8 mouse cellular contexts compared by ENCODE assay signal in genomic region chr9:56949767-56950166, GRCm38 (mm10). TPM values are rescaled to one million over a fixed set of nuclear protein-coding genes. Genes with fewer than 3 reads are reported as not detected.
DNase-seq lines count a peak whose midpoint lies in the region; ATAC-seq and TF ChIP-seq lines count a peak whose summit lies in the region.

No protein-coding gene starts in this region.

- TF ChIP-seq EP300 in lung, postnatal 0 days (IDR thresholded peaks at IDR 0.05) = no peak

- TF ChIP-seq CTCF in lung, postnatal 0 days (IDR thresholded peaks at IDR 0.05) = no peak

- no peaks in the 10 kb centered on the region for H3K9me3 ChIP-seq in kidney, embryonic 15.5 days (replicated peaks)
- no peaks in the 10 kb centered on the region for H3K9me3 ChIP-seq in lung, postnatal 0 days (ENCODE audit: low read length)

- no peak for ATAC-seq in kidney, embryonic 15.5 days (replicated peaks; ENCODE audit: low FRiP score)
- ATAC-seq in lung, postnatal 0 days = no peak

- no peak for DNase-seq in kidney, postnatal 25 days
- peak; percentile 24 for DNase-seq in T-cell, adult 2 months (ENCODE audit: low spot score)
- peak; percentile 7 for DNase-seq in heart, postnatal 4 days
- no peak for DNase-seq in lung, postnatal 0 days (ENCODE audit: low spot score)
- DNase-seq in gastrocnemius, postnatal 4 days (ENCODE audit: low spot score in 2 of 2) = no peak
- no peak for DNase-seq in c-Kit-positive CD71-positive TER-119-positive erythroid progenitor cells, embryonic 14.5 days (ENCODE audit: low spot score)
- DNase-seq in gastrocnemius, adult 18-20 months (ENCODE audit: low spot score) = no peak

- no peaks in the 10 kb centered on the region for H3K27me3 ChIP-seq in kidney, embryonic 15.5 days
- H3K27me3 ChIP-seq in lung, postnatal 0 days (replicated peaks; ENCODE audit: insufficient read depth, low read length) = no peaks in the 10 kb centered on the region

- H3K9ac ChIP-seq in kidney, embryonic 15.5 days = peak overlapping the region; percentile 82; the same call in 1 of the 2 replicates
- H3K9ac ChIP-seq in lung, postnatal 0 days (replicated peaks; ENCODE audit: low read depth) = no peak overlapping the region

- H3K4me2 ChIP-seq in kidney, embryonic 15.5 days = peak overlapping the region; percentile 84
- H3K4me2 ChIP-seq in lung, postnatal 0 days (replicated peaks; ENCODE audit: low read depth, low read length) = peak overlapping the region; percentile 49

- H3K27ac ChIP-seq in kidney, embryonic 15.5 days = 0 out of 2 replicates have a peak overlapping the region, but pooled peaks have one; percentile 41
- no peak overlapping the region for H3K27ac ChIP-seq in lung, postnatal 0 days (ENCODE audit: low read length)

- peaks cover 16% of the 10 kb centered on the region for H3K4me1 ChIP-seq in kidney, embryonic 15.5 days
- peaks cover 3% of the 10 kb centered on the region for H3K4me1 ChIP-seq in lung, postnatal 0 days (ENCODE audit: insufficient read depth, low read depth, low read length)

- 21% methylated on average over 13 of the region's 13 CpGs for WGBS in kidney, embryonic 15.5 days
- 15% methylated on average over 13 of the region's 13 CpGs for WGBS in lung, postnatal 0 days

- peak overlapping the region; percentile 73 for H3K4me3 ChIP-seq in kidney, embryonic 15.5 days (replicated peaks)
- no peak overlapping the region; the same call in 1 of the 2 replicates for H3K4me3 ChIP-seq in lung, postnatal 0 days (ENCODE audit: low read depth, low read length)

- H3K36me3 ChIP-seq in kidney, embryonic 15.5 days = no peaks in the 10 kb centered on the region
- no peaks in the 10 kb centered on the region for H3K36me3 ChIP-seq in lung, postnatal 0 days (ENCODE audit: insufficient read depth, low read length)

RNA-seq across cellular contexts. Expression of gene Snupn, which starts 0.9 kb away (rescaled TPM):
- polyA plus RNA-seq in kidney, embryonic 15.5 days (2015; fragmentation: Nextera tagmentation; extraction: Ambion mirVana) = 24.1 and 28.3 TPM in 2 replicates
- total RNA-seq in heart, postnatal 4 days (2021) = 1 to 10 TPM; 8.6 to 9.1 TPM
- 12.2 and 12.7 TPM in 2 replicates for polyA plus RNA-seq in lung, postnatal 0 days (2015; fragmentation: Nextera tagmentation; extraction: Ambion mirVana)
- 1 to 10 TPM; 8.0 to 8.6 TPM for total RNA-seq in gastrocnemius, postnatal 4 days (2021)
- 10 to 100 TPM; 10.8 to 11.5 TPM for total RNA-seq in gastrocnemius, adult 18-20 months (2021)

RNA-seq across cellular contexts. Expression of gene Imp3, which starts 12.5 kb away (rescaled TPM):
- polyA plus RNA-seq in kidney, embryonic 15.5 days (2015; fragmentation: Nextera tagmentation; extraction: Ambion mirVana) = 90.8 and 93.7 TPM in 2 replicates
- 10 to 100 TPM; 53.5 to 54.4 TPM for total RNA-seq in heart, postnatal 4 days (2021)
- 84.7 and 87.7 TPM in 2 replicates for polyA plus RNA-seq in lung, postnatal 0 days (2015; fragmentation: Nextera tagmentation; extraction: Ambion mirVana)
- total RNA-seq in gastrocnemius, postnatal 4 days (2021) = 10 to 100 TPM; 50.3 to 53.7 TPM
- total RNA-seq in gastrocnemius, adult 18-20 months (2021) = 10 to 100 TPM; 46.7 to 51.6 TPM

RNA-seq across cellular contexts. Expression of gene Snx33, which starts 21.6 kb away (rescaled TPM):
- polyA plus RNA-seq in kidney, embryonic 15.5 days (2015; fragmentation: Nextera tagmentation; extraction: Ambion mirVana) = 9.2 and 10.5 TPM in 2 replicates
- 10 to 100 TPM; 11.7 to 13.9 TPM for total RNA-seq in heart, postnatal 4 days (2021)
- polyA plus RNA-seq in lung, postnatal 0 days (2015; fragmentation: Nextera tagmentation; extraction: Ambion mirVana) = 8.7 and 8.9 TPM in 2 replicates
- 10 to 100 TPM; 10.4 to 11.2 TPM for total RNA-seq in gastrocnemius, postnatal 4 days (2021)
- 1 to 10 TPM; 2.1 to 3.3 TPM for total RNA-seq in gastrocnemius, adult 18-20 months (2021)

RNA-seq across cellular contexts. Expression of gene Ptpn9, which starts 45.0 kb away (rescaled TPM):
- 22.7 and 24.2 TPM in 2 replicates for polyA plus RNA-seq in kidney, embryonic 15.5 days (2015; fragmentation: Nextera tagmentation; extraction: Ambion mirVana)
- 10 to 100 TPM; 24.5 to 25.1 TPM for total RNA-seq in heart, postnatal 4 days (2021)
- polyA plus RNA-seq in lung, postnatal 0 days (2015; fragmentation: Nextera tagmentation; extraction: Ambion mirVana) = 20.1 and 22.8 TPM in 2 replicates
- 10 to 100 TPM; 21.8 to 22.2 TPM for total RNA-seq in gastrocnemius, postnatal 4 days (2021)
- total RNA-seq in gastrocnemius, adult 18-20 months (2021) = 1 to 10 TPM; 3.3 to 4.7 TPM

Comparison
In these comparisons a context has a peak if more than half of its experiments do, and no peak if none do; other contexts are left out.
1. DNase-seq: peak in T-cell, adult 2 months (single experiment) and heart, postnatal 4 days (single experiment); none in kidney, postnatal 25 days (0 of 2), lung, postnatal 0 days (single experiment), gastrocnemius, postnatal 4 days (0 of 2), c-Kit-positive CD71-positive TER-119-positive erythroid progenitor cells, embryonic 14.5 days (single experiment) and gastrocnemius, adult 18-20 months (single experiment).